Mouse (Mus musculus): ENCODE measurements around the gene Agpat2. TPM values are rescaled to one million over a fixed set of nuclear protein-coding genes. Genes with fewer than 3 reads are reported as not detected.

The Agpat2 gene
- polyA plus RNA-seq, 1 experiment = 31.3 TPM

DNA sequence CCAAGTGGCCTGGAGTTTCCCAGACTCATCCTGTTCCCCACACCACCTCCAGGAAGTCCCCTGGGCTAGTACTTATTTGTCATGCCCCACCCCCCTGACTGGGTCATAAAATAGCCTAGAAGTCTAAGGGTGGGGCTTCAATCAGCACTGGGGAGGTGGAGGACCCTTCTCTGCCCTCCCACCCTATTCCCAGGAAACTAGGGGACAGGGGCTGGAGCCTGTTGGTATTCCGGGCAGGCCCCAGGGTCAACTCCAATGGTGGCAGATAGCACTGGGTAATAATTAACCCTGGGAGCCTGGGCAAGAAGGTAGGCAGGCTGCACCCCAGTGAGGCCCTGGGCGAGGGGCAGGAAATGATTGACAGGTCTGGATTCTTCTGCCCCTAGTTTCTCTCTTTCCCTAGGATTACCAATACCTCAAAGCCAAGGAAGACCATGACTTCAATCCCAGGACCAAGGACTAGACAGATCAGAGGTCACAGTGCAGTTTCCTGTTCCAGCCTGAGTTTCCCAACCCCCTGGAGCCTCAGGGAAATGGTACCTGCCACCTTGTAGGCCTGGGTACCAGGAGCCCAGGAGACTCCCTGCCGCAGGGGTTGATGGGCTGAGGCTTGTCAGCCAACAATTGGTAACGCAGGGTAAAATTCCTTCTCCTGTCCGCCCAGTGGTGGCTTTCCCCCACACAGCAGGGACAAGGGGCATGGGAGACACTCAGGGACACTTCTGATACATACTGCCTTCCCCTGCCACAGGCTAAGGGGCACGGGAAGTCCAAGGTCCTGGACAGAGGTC, 9.1 kb downstream of the Agpat2 start:
- no peaks in the 10 kb centered on the region for H3K36me3 ChIP-seq (ENCODE audit: control insufficient read depth, insufficient read depth)
- no peak for TF ChIP-seq MYOD1 (IDR thresholded peaks at IDR 0.05; ENCODE audit: control insufficient read depth in 1 of 3, insufficient read length in 2 of 3, low read depth in 2 of 3)
- TF ChIP-seq TCF12 (IDR thresholded peaks at IDR 0.05; ENCODE audit: insufficient read depth, poor library complexity, severe bottlenecking) = no peak
- no peak for TF ChIP-seq POLR2A (IDR thresholded peaks at IDR 0.05; ENCODE audit: insufficient read length, low read depth)
- no peak for TF ChIP-seq CEBPB (IDR thresholded peaks at IDR 0.05; ENCODE audit: insufficient read depth, poor library complexity, severe bottlenecking)
- TF ChIP-seq MYOG (IDR thresholded peaks at IDR 0.05; ENCODE audit: control insufficient read depth in 1 of 3, insufficient read depth in 1 of 3, insufficient read length in 2 of 3, low read depth in 2 of 3) = no peak
- no peak for TF ChIP-seq MAX (IDR thresholded peaks at IDR 0.05; ENCODE audit: low read depth)
- no peak for TF ChIP-seq SRF (IDR thresholded peaks at IDR 0.05; ENCODE audit: control insufficient read depth, insufficient read length, low read depth)
- no peak for TF ChIP-seq TCF3 (IDR thresholded peaks at IDR 0.05; ENCODE audit: insufficient read length, low read depth)
- no peak for TF ChIP-seq USF1 (IDR thresholded peaks at IDR 0.05; ENCODE audit: low read depth)
- no peak for TF ChIP-seq E2F4 (IDR thresholded peaks at IDR 0.05; ENCODE audit: insufficient read depth)
- TF ChIP-seq POLR2AphosphoS2 (IDR thresholded peaks at IDR 0.05; ENCODE audit: insufficient read length, low read depth) = no peak
- TF ChIP-seq REST (IDR thresholded peaks at IDR 0.05; ENCODE audit: insufficient read depth, insufficient read length) = no peak
- H3ac ChIP-seq (ENCODE audit: control insufficient read depth, insufficient read length) = no peak overlapping the region
- no peak overlapping the region for H3K4me3 ChIP-seq
- H3K27me3 ChIP-seq (ENCODE audit: control insufficient read depth, insufficient read depth, insufficient read length) = no peaks in the 10 kb centered on the region
- H3K4me2 ChIP-seq (ENCODE audit: low read depth) = no peak overlapping the region
- H3K79me2 ChIP-seq (ENCODE audit: control insufficient read depth, insufficient read depth) = no peaks in the 10 kb centered on the region

DNA sequence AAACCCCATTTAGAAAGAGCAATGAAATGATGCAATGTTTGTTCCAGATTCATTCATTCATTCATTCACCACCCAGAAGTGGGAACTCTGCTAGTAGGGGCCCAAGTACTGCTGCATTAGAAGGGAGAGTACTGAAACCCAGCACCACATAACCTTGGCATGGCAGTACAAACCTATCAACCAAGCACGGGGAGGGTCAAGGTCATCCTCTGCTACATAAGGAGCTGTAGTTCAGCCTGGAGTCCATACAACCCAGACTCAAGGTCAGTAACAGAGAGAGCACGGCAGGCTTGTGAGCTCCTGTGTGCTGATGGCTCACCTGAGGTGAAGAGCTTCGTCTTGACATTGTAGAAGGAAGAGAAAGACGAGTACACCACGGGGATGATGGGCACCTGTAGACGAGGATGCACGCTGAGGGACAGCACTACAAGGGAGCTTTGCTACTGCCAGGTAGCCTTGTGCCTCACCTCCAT, 9.7 kb downstream of the Agpat2 start:
- Histone ChIP-seq H3ac (ENCODE audit: control insufficient read depth, insufficient read length) (no peak overlapping the region), H3K79me2 (ENCODE audit: control insufficient read depth, insufficient read depth) (no peaks in the 10 kb centered on the region), H3K4me3 (no peak overlapping the region), H3K4me2 (ENCODE audit: low read depth) (no peak overlapping the region), H3K36me3 (ENCODE audit: control insufficient read depth, insufficient read depth) (no peaks in the 10 kb centered on the region), H3K27me3 (ENCODE audit: control insufficient read depth, insufficient read depth, insufficient read length) (no peaks in the 10 kb centered on the region)
- TF ChIP-seq CEBPB (IDR thresholded peaks at IDR 0.05; ENCODE audit: insufficient read depth, poor library complexity, severe bottlenecking) (no peak), MAX (IDR thresholded peaks at IDR 0.05; ENCODE audit: low read depth) (no peak), MYOD1 (IDR thresholded peaks at IDR 0.05; ENCODE audit: control insufficient read depth in 1 of 3, insufficient read length in 2 of 3, low read depth in 2 of 3) (no peak), POLR2AphosphoS2 (IDR thresholded peaks at IDR 0.05; ENCODE audit: insufficient read length, low read depth) (no peak), TCF12 (IDR thresholded peaks at IDR 0.05; ENCODE audit: insufficient read depth, poor library complexity, severe bottlenecking) (no peak), TCF3 (IDR thresholded peaks at IDR 0.05; ENCODE audit: insufficient read length, low read depth) (no peak), REST (IDR thresholded peaks at IDR 0.05; ENCODE audit: insufficient read depth, insufficient read length) (no peak), SRF (IDR thresholded peaks at IDR 0.05; ENCODE audit: control insufficient read depth, insufficient read length, low read depth) (no peak), USF1 (IDR thresholded peaks at IDR 0.05; ENCODE audit: low read depth) (no peak), MYOG (IDR thresholded peaks at IDR 0.05; ENCODE audit: control insufficient read depth in 1 of 3, insufficient read depth in 1 of 3, insufficient read length in 2 of 3, low read depth in 2 of 3) (no peak), POLR2A (IDR thresholded peaks at IDR 0.05; ENCODE audit: insufficient read length, low read depth) (no peak), E2F4 (IDR thresholded peaks at IDR 0.05; ENCODE audit: insufficient read depth) (no peak)

DNA sequence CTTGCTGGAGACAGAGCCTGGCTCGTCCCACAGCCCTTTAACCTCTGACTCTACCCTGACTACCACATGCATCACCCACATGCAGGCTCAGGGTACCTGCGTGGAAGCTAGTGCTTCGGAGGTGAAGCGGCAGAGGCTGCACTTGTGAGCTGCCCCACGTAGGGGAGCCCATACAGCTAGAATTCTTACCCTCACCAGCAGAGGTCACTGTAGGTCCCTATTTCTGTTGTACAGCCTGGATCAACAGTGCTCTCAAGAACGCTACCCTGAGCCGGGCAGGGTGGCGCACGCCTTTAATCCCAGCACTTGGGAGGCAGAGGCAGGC, 10.2 kb downstream of the Agpat2 start:
- Histone ChIP-seq H3K36me3 (ENCODE audit: control insufficient read depth, insufficient read depth) (no peaks in the 10 kb centered on the region), H3K4me3 (no peak overlapping the region), H3K4me2 (ENCODE audit: low read depth) (no peak overlapping the region), H3K27me3 (ENCODE audit: control insufficient read depth, insufficient read depth, insufficient read length) (no peaks in the 10 kb centered on the region), H3K79me2 (ENCODE audit: control insufficient read depth, insufficient read depth) (no peaks in the 10 kb centered on the region), H3ac (ENCODE audit: control insufficient read depth, insufficient read length) (no peak overlapping the region)
- TF ChIP-seq REST (IDR thresholded peaks at IDR 0.05; ENCODE audit: insufficient read depth, insufficient read length) (no peak), POLR2A (IDR thresholded peaks at IDR 0.05; ENCODE audit: insufficient read length, low read depth) (no peak), MYOG (IDR thresholded peaks at IDR 0.05; ENCODE audit: control insufficient read depth in 1 of 3, insufficient read depth in 1 of 3, insufficient read length in 2 of 3, low read depth in 2 of 3) (no peak), MYOD1 (IDR thresholded peaks at IDR 0.05; ENCODE audit: control insufficient read depth in 1 of 3, insufficient read length in 2 of 3, low read depth in 2 of 3) (no peak), POLR2AphosphoS2 (IDR thresholded peaks at IDR 0.05; ENCODE audit: insufficient read length, low read depth) (no peak)

GRCm38 (mm10) chr2:26593211-26594021, 10.8 kb downstream of the Agpat2 start:
- H3K36me3 ChIP-seq (ENCODE audit: control insufficient read depth, insufficient read depth) = no peaks in the 10 kb centered on the region
- H3K27me3 ChIP-seq (ENCODE audit: control insufficient read depth, insufficient read depth, insufficient read length) = no peaks in the 10 kb centered on the region
- H3ac ChIP-seq (ENCODE audit: control insufficient read depth, insufficient read length) = no peak overlapping the region
- no peak overlapping the region for H3K4me3 ChIP-seq
- no peaks in the 10 kb centered on the region for H3K79me2 ChIP-seq (ENCODE audit: control insufficient read depth, insufficient read depth)
- no peak for TF ChIP-seq USF1 (IDR thresholded peaks at IDR 0.05; ENCODE audit: low read depth)
- no peak for TF ChIP-seq TCF3 (IDR thresholded peaks at IDR 0.05; ENCODE audit: insufficient read length, low read depth)
- no peak for TF ChIP-seq CEBPB (IDR thresholded peaks at IDR 0.05; ENCODE audit: insufficient read depth, poor library complexity, severe bottlenecking)
- H3K4me2 ChIP-seq (ENCODE audit: low read depth) = no peak overlapping the region
